Comparison of ENCODE assay signal across 8 mouse cellular contexts in genomic region chr17:34591994-34592375, GRCm38 (mm10). TPM values are rescaled to one million over a fixed set of nuclear protein-coding genes. Genes with fewer than 3 reads are reported as not detected.
A peak's percentile ranks its signal among the peaks of the same experiment; 100 is the strongest.
DNase-seq lines count a peak whose midpoint lies in the region; ATAC-seq lines count a peak whose summit lies in the region.

No protein-coding gene starts in this region.

- no peak for ATAC-seq in embryonic facial prominence, embryonic 12.5 days (ENCODE audit: insufficient number of reproducible peaks, insufficient read depth, low FRiP score, low TSS enrichment)
- peak; percentile 67 for ATAC-seq in liver, embryonic 11.5 days (replicated peaks; ENCODE audit: low FRiP score)
- ATAC-seq in monocyte, adult 5-6 weeks (replicated peaks; ENCODE audit: insufficient number of reproducible peaks, low FRiP score, low TSS enrichment, poor library complexity, severe bottlenecking): peak; percentile 40

- H3K4me1 ChIP-seq in embryonic facial prominence, embryonic 12.5 days: peaks cover 67% of the 10 kb centered on the region
- peaks cover 62% of the 10 kb centered on the region for H3K4me1 ChIP-seq in liver, embryonic 11.5 days (replicated peaks; ENCODE audit: control insufficient read depth, insufficient read depth, low read length)

- WGBS in embryonic facial prominence, embryonic 12.5 days: under 1% methylated on average over 31 of the region's 35 CpGs
- 0% methylated on average over 21 of the region's 35 CpGs for WGBS in liver, embryonic 11.5 days

- H3K4me2 ChIP-seq in embryonic facial prominence, embryonic 12.5 days (replicated peaks): peak overlapping the region; percentile 97
- peak overlapping the region; percentile 100 for H3K4me2 ChIP-seq in liver, embryonic 11.5 days

- H3K27ac ChIP-seq in embryonic facial prominence, embryonic 12.5 days: peak overlapping the region; percentile 99
- peak overlapping the region; percentile 95 for H3K27ac ChIP-seq in liver, embryonic 11.5 days (ENCODE audit: low read depth, low read length)

- no peaks in the 10 kb centered on the region for H3K27me3 ChIP-seq in embryonic facial prominence, embryonic 12.5 days
- no peaks in the 10 kb centered on the region for H3K27me3 ChIP-seq in liver, embryonic 11.5 days (replicated peaks; ENCODE audit: control insufficient read depth, insufficient read depth, low read length)
- 0 out of 2 replicates have a peak, but pooled peaks cover 2% of the 10 kb centered on the region for H3K27me3 ChIP-seq in splenic B cell, adult 2 months (ENCODE audit: control insufficient read depth, insufficient read depth, low read length, poor library complexity, severe bottlenecking)

- peak overlapping the region; percentile 83 for H3K4me3 ChIP-seq in embryonic facial prominence, embryonic 12.5 days
- peak overlapping the region; percentile 91 for H3K4me3 ChIP-seq in liver, embryonic 11.5 days (ENCODE audit: low read depth, low read length)

- H3K9ac ChIP-seq in embryonic facial prominence, embryonic 12.5 days: peak overlapping the region; percentile 99
- peak overlapping the region; percentile 96 for H3K9ac ChIP-seq in liver, embryonic 11.5 days (ENCODE audit: low read depth, low read length)

- H3K9me3 ChIP-seq in embryonic facial prominence, embryonic 12.5 days: no peaks in the 10 kb centered on the region
- H3K9me3 ChIP-seq in liver, embryonic 11.5 days (ENCODE audit: control insufficient read depth, low read length): no peaks in the 10 kb centered on the region

- peaks cover 27% of the 10 kb centered on the region for H3K36me3 ChIP-seq in embryonic facial prominence, embryonic 12.5 days
- H3K36me3 ChIP-seq in liver, embryonic 11.5 days (ENCODE audit: control insufficient read depth, insufficient read depth, low read length): peaks cover 4% of the 10 kb centered on the region; the same call in 1 of the 2 replicates
- H3K36me3 ChIP-seq in splenic B cell, adult 2 months (ENCODE audit: control insufficient read depth, insufficient read depth, low read length, poor library complexity, severe bottlenecking): peaks cover 8% of the 10 kb centered on the region

- DNase-seq in A20 (ENCODE audit: low read depth, low spot score): peak; percentile 93
- peak; percentile 93 to 99 for DNase-seq in adrenal gland, postnatal 36 days
- DNase-seq in heart, adult 9 months (ENCODE audit: low spot score in 2 of 2): peak; percentile 82
- DNase-seq in kidney, adult 8-10 months: peak; percentile 79 to 85
- DNase-seq in liver, embryonic 11.5 days (ENCODE audit: low spot score): peak; percentile 94
- DNase-seq in splenic B cell, adult 2 months (ENCODE audit: low read depth, low spot score): peak; percentile 85

RNA-seq across cellular contexts. Expression of gene Pbx2, which starts 0.9 kb away (rescaled TPM):
- total RNA-seq in adrenal gland, postnatal 36 days (2021): 10 to 100 TPM; 34.7 to 41.4 TPM
- 25.1 and 28.0 TPM in 2 replicates for polyA plus RNA-seq in embryonic facial prominence, embryonic 12.5 days (2016; fragmentation: Nextera tagmentation; extraction: Ambion mirVana)
- polyA plus RNA-seq in liver, embryonic 11.5 days (2014; fragmentation: Nextera tagmentation; extraction: Ambion mirVana): 10.4 and 11.4 TPM in 2 replicates
- 26.8 to 34.9 TPM (median 30.9 TPM) in 3 replicates for total RNA-seq in monocyte, adult 5-6 weeks (2017)

RNA-seq across cellular contexts. Expression of gene Gpsm3, which starts 2.4 kb away (rescaled TPM):
- total RNA-seq in adrenal gland, postnatal 36 days (2021): 1 to 10 TPM; 5.2 to 6.2 TPM
- 3.5 and 6.3 TPM in 2 replicates for polyA plus RNA-seq in embryonic facial prominence, embryonic 12.5 days (2016; fragmentation: Nextera tagmentation; extraction: Ambion mirVana)
- polyA plus RNA-seq in liver, embryonic 11.5 days (2014; fragmentation: Nextera tagmentation; extraction: Ambion mirVana): 18.5 and 19.8 TPM in 2 replicates
- total RNA-seq in monocyte, adult 5-6 weeks (2017): 64.4 to 104 TPM (median 95.5 TPM) in 3 replicates

RNA-seq across cellular contexts. Expression of gene Ager, which starts 5.7 kb away (rescaled TPM):
- total RNA-seq in adrenal gland, postnatal 36 days (2021): under 1 TPM; 0.82 to 0.99 TPM
- 3.1 and 3.5 TPM in 2 replicates for polyA plus RNA-seq in embryonic facial prominence, embryonic 12.5 days (2016; fragmentation: Nextera tagmentation; extraction: Ambion mirVana)
- polyA plus RNA-seq in liver, embryonic 11.5 days (2014; fragmentation: Nextera tagmentation; extraction: Ambion mirVana): 1.3 and 1.7 TPM in 2 replicates
- 3.7 to 7.3 TPM (median 5.1 TPM) in 3 replicates for total RNA-seq in monocyte, adult 5-6 weeks (2017)

RNA-seq across cellular contexts. Expression of gene Rnf5, which starts 11.5 kb away (rescaled TPM):
- total RNA-seq in adrenal gland, postnatal 36 days (2021): 10 to 100 TPM; 67.7 to 86.5 TPM
- 139 TPM in 2 replicates for polyA plus RNA-seq in embryonic facial prominence, embryonic 12.5 days (2016; fragmentation: Nextera tagmentation; extraction: Ambion mirVana)
- polyA plus RNA-seq in liver, embryonic 11.5 days (2014; fragmentation: Nextera tagmentation; extraction: Ambion mirVana): 109 TPM in 2 replicates
- 8.6 to 21.8 TPM (median 14.6 TPM) in 3 replicates for total RNA-seq in monocyte, adult 5-6 weeks (2017)

RNA-seq across cellular contexts. Expression of gene Agpat1, which starts 12.1 kb away (rescaled TPM):
- 100 to 1,000 TPM in 1 of 2 experiments, 10 to 100 TPM in 1; 99.4 to 109 TPM for total RNA-seq in adrenal gland, postnatal 36 days (2021)
- 54.8 and 62.8 TPM in 2 replicates for polyA plus RNA-seq in embryonic facial prominence, embryonic 12.5 days (2016; fragmentation: Nextera tagmentation; extraction: Ambion mirVana)
- 57.2 and 64.8 TPM in 2 replicates for polyA plus RNA-seq in liver, embryonic 11.5 days (2014; fragmentation: Nextera tagmentation; extraction: Ambion mirVana)
- total RNA-seq in monocyte, adult 5-6 weeks (2017): 14.3 to 26.9 TPM (median 16.4 TPM) in 3 replicates
